Mouse (Mus musculus) heart, embryonic 14.5 days (tissue): ENCODE data around the gene Acadvl. TPM values are rescaled to one million over a fixed set of nuclear protein-coding genes. Genes with fewer than 3 reads are reported as not detected.

Source experiments
- ATAC-seq: fragments of 200-750 bp; cut with Nextera tagmentation; 2 replicates; pipeline ENCODE4 v1.8.0; 2017; ENCODE audit warnings: low read depth, moderate TSS enrichment; ENCODE audit not compliant: insufficient number of reproducible peaks, insufficient read depth, low FRiP score
- H3K27ac ChIP-seq, 2 experiments: fragments of 200-500 bp in 1 of 2; fragments of 300-500 bp in 1 of 2; sonication (generic) in 1 of 2; replicated peaks in 1 of 2; 2 replicates each; pipeline ENCODE4 v1.5.1; 2012 to 2014; ENCODE audit warnings: low read depth in 2 of 2, low read length in 2 of 2, control low read depth in 1 of 2, mild to moderate bottlenecking in 1 of 2, mixed read lengths in 1 of 2; ENCODE audit not compliant: control insufficient read depth in 1 of 2, insufficient read depth in 1 of 2
- H3K27me3 ChIP-seq: fragments of 300-500 bp; sonication (generic); 2 replicates; pipeline ENCODE4 v1.6.1; 2014; ENCODE audit warnings: mild to moderate bottlenecking, low read length, control low read depth; ENCODE audit not compliant: control insufficient read depth, insufficient read depth
- H3K36me3 ChIP-seq: fragments of 300-500 bp; sonication (generic); 2 replicates; pipeline ENCODE4 v1.6.1; 2014; ENCODE audit warnings: mild to moderate bottlenecking, control low read depth, low read length, mixed read lengths; ENCODE audit not compliant: control insufficient read depth, insufficient read depth
- H3K4me1 ChIP-seq, 2 experiments: fragments of 200-500 bp in 1 of 2; fragments of 300-500 bp in 1 of 2; sonication (generic) in 1 of 2; 2 replicates each; pipeline ENCODE4 v1.6.1; 2012 to 2014; ENCODE audit warnings: low read length in 2 of 2, control low read depth in 1 of 2, mixed read lengths in 1 of 2; ENCODE audit not compliant: control insufficient read depth in 2 of 2, insufficient read depth in 2 of 2
- H3K4me2 ChIP-seq: fragments of 300-500 bp; sonication (generic); 2 replicates; pipeline ENCODE4 v1.6.1; 2014; ENCODE audit warnings: mild to moderate bottlenecking, low read length
- H3K4me3 ChIP-seq, 2 experiments: fragments of 200-500 bp in 1 of 2; fragments of 300-500 bp in 1 of 2; sonication (generic) in 1 of 2; 2 replicates each; pipeline ENCODE4 v1.5.1; 2012 to 2014; ENCODE audit warnings: low read length in 2 of 2, mild to moderate bottlenecking in 2 of 2, control low read depth in 1 of 2, low read depth in 1 of 2, moderate library complexity in 1 of 2; ENCODE audit not compliant: control insufficient read depth in 1 of 2, insufficient read depth in 1 of 2
- H3K9ac ChIP-seq: fragments of 300-500 bp; sonication (generic); 2 replicates; pipeline ENCODE4 v1.6.1; 2014; ENCODE audit warnings: mild to moderate bottlenecking, low read length
- H3K9me3 ChIP-seq: fragments of 300-500 bp; sonication (generic); 2 replicates; pipeline ENCODE4 v1.6.1; 2016; ENCODE audit warnings: low read length, control low read depth; ENCODE audit not compliant: control insufficient read depth
- WGBS: fragments of 180-500 bp; shearing (Covaris S2); extraction: QIAGEN DNeasy Blood & Tissue Kit; methylation state at CpG from one replicate; pipeline ENCODE4 v1.1.7; 2014; 5-methylcytosine and 5-hydroxymethylcytosine counted together
- microRNA counts: library from miRNA; unstranded; fragments of <30 nt; microRNA quantifications from one replicate; lab custom pipeline; 2016
- microRNA-seq: library from miRNA; unstranded; fragments of <30 nt; microRNA quantifications from one replicate; pipeline ENCODE4, GENCODE M21; 2016
- polyA plus RNA-seq: library from polyadenylated mRNA; unstranded; fragments of >200 nt; fragmentation: Nextera tagmentation; extraction: Ambion mirVana; gene quantifications from 2 replicates; pipeline ENCODE4 v1.2.1, GENCODE M21; 2014

The Acadvl gene
- polyA plus RNA-seq, 1 experiment from 2014 or later: 185 TPM

DNA sequence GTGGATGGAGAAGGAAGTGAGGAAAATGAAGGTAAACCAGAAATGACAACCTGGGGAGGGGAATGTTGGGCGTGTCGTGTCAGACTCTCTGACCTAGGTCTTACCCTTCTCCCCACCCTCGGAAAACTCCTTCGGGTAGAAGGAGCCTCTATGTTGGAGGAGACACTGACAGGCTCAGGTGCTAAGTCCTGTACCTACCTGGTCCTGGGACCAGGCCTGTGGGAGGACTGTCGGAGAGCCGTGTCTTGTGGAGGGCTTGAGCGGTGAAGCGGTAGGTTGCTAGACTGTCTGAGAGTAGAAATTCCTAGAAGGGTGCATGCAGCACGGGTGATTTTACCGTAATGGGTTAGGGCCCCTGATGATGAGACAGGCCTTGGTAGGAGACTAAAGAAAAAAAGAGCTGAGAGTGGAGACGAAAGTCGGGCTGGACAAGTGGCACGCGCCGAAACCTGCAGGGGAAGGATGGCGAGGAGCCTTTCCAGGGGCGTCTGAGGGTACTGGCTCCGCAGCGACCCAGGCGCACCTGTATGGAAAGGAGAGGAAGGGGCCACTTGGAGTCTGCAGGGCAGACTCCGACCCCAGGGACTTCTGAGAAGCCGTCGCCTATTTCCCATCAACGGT is 50.5 kb downstream of the Acadvl start, which contains the start of gene Cldn7:
Cldn7 (plus strand) TSS at position 130 of the 621 bp plus-strand sequence.
- peaks cover 63% of the 10 kb centered on the region for H3K27me3 ChIP-seq
- H3K9ac ChIP-seq: 0 out of 2 replicates have a peak within 1 kb of the TSS, but pooled peaks have one; percentile 1
- no peak for ATAC-seq
- 9% methylated on average over 24 of the region's 24 CpGs for WGBS
- peaks cover 18% of the 10 kb centered on the region for H3K36me3 ChIP-seq
- peak within 1 kb of the TSS; percentile 84 for H3K4me2 ChIP-seq
- no peaks in the 10 kb centered on the region for H3K9me3 ChIP-seq
- no peak within 1 kb of the TSS for H3K27ac ChIP-seq
- peaks cover 4 to 14% of the 10 kb centered on the region in 2 experiments; a peak in 3 of 4 replicates for H3K4me1 ChIP-seq
- H3K4me3 ChIP-seq: peak within 1 kb of the TSS in 1 of 2 experiments; percentile 44; a peak in 2 of 4 replicates

DNA sequence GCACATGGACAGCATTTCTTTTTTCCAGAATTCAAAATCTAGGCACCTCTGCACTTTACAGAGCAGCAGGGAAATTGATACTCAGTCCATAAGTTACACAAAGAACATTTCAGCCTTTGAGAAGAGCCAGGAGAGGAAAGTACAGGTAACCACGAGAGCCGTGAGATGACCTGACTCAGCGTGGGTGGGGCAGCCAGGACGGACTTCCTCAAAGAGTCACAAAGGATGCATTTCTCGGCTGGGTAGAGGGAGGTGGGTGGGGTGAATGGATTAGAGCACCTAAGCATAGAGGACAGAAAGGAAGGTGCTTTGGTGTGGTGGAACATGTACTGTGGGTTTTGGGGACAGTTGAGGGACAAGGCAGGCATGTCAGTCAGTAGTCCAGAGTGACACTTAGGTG is 53.4 kb downstream of the Acadvl start:
- Histone ChIP-seq H3K36me3 (no peaks in the 10 kb centered on the region), H3K9ac (no peak overlapping the region), H3K4me1 (peaks cover 2 to 12% of the 10 kb centered on the region in 2 experiments; a peak in 3 of 4 replicates), H3K4me3 (no peak overlapping the region), H3K27me3 (peaks cover 61% of the 10 kb centered on the region), H3K4me2 (no peak overlapping the region), H3K9me3 (no peaks in the 10 kb centered on the region), H3K27ac (no peak overlapping the region)
- 38% methylated on average over 5 of the region's 5 CpGs for WGBS
- no peak for ATAC-seq

DNA sequence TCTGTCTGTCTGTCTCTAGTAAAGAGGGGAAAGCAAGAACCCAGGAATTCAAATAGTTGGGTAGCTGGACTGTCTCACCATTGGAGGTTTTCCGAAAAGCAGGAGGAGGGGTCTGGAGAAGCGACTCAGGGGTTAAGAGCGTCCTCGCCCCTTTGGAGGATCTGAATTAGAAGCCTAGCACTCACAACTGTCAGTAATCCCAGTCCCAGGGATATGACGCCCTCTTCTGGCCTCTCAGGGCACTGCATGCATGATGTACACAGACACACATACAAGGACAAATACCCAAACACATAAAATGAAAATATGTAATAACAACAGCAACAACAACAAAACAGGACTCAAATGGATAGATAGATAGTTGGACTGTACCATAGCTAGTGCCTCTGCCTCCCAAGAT is 54.6 kb downstream of the Acadvl start:
- Histone ChIP-seq H3K4me3 (no peak overlapping the region), H3K4me2 (no peak overlapping the region), H3K9me3 (no peaks in the 10 kb centered on the region), H3K36me3 (no peaks in the 10 kb centered on the region), H3K27me3 (peaks cover 49% of the 10 kb centered on the region), H3K9ac (no peak overlapping the region), H3K27ac (no peak overlapping the region), H3K4me1 (peaks cover 0 to 4% of the 10 kb centered on the region in 2 experiments; a peak in 2 of 4 replicates)
- WGBS: 21% methylated on average over 5 of the region's 5 CpGs
- no peak for ATAC-seq

MicroRNA genes within 50 kb of the gene (microRNA counts, 519-probe panel; counts per million panel counts)
- 322 counts per million, percentile 70 among the panel's probes with 10 or more counts for microRNA mmu-miR-324-3p (lab: Ali Mortazavi, UCI)
- 5,396 counts per million, percentile 84 among the panel's probes with 10 or more counts for microRNA mmu-miR-324-5p (lab: Ali Mortazavi, UCI)

Small RNAs within 50 kb of the gene (microRNA-seq; reads per million reads assigned to microRNA genes)
- gene Gm44349 (not detected), gene Mir324 (3,716 reads per million, percentile 89 among the genes with 10 or more reads in this experiment)

Other genes with a start within 250 kb of the Acadvl start
- gene Zbtb4, start 249.5 kb downstream of the Acadvl start, polyA plus RNA-seq: 3.7 TPM in 2 replicates
- gene Chrnb1, start 219.5 kb downstream of the Acadvl start, polyA plus RNA-seq: 5.5 and 5.8 TPM in 2 replicates
- gene Fgf11, start 213.6 kb downstream of the Acadvl start, polyA plus RNA-seq: 2.0 and 2.1 TPM in 2 replicates
- 1.7 and 1.8 TPM in 2 replicates for gene Tmem102, start 209.8 kb downstream of the Acadvl start, polyA plus RNA-seq
- gene Gm39566, start 200.1 kb downstream of the Acadvl start, polyA plus RNA-seq: not detected in 2 replicates
- gene Spem2, start 196.9 kb downstream of the Acadvl start, polyA plus RNA-seq: not detected in 2 replicates
- gene Spem1, start 193.2 kb downstream of the Acadvl start, polyA plus RNA-seq: not detected in 2 replicates
- gene Nlgn2, start 177.6 kb downstream of the Acadvl start, polyA plus RNA-seq: 2.4 and 2.6 TPM in 2 replicates
- 340 and 379 TPM in 2 replicates for gene Tmem256, start 176.9 kb downstream of the Acadvl start, polyA plus RNA-seq
- 66.5 and 75.8 TPM in 2 replicates for gene Plscr3, start 169.0 kb downstream of the Acadvl start, polyA plus RNA-seq
- gene Tnk1, start 156.7 kb downstream of the Acadvl start, polyA plus RNA-seq: 0.15 TPM in 1 of 2 replicates, not detected in the other
- gene Tmem95, start 137.4 kb downstream of the Acadvl start, polyA plus RNA-seq: not detected in 2 replicates
- 2.6 and 2.8 TPM in 2 replicates for gene Kctd11, start 134.0 kb downstream of the Acadvl start, polyA plus RNA-seq
- 3.6 and 3.8 TPM in 2 replicates for gene Acap1, start 119.9 kb downstream of the Acadvl start, polyA plus RNA-seq
- gene 2810408A11Rik, start 114.4 kb downstream of the Acadvl start, polyA plus RNA-seq: 4.5 and 5.1 TPM in 2 replicates
- 7.5 and 11.1 TPM in 2 replicates for gene Neurl4, start 114.3 kb downstream of the Acadvl start, polyA plus RNA-seq
- gene Gps2, start 101.5 kb downstream of the Acadvl start, polyA plus RNA-seq: 45.2 and 46.8 TPM in 2 replicates
- gene Eif5a, start 93.5 kb downstream of the Acadvl start, polyA plus RNA-seq: 1,047 and 1,081 TPM in 2 replicates
- gene Ybx2, start 79.6 kb downstream of the Acadvl start, polyA plus RNA-seq: 6.6 and 7.3 TPM in 2 replicates
- gene Slc2a4, start 67.2 kb downstream of the Acadvl start, polyA plus RNA-seq: 27.6 and 28.5 TPM in 2 replicates
- 1.2 and 2.4 TPM in 2 replicates for gene Cldn7, start 50.6 kb downstream of the Acadvl start, polyA plus RNA-seq
- 22.3 and 26.0 TPM in 2 replicates for gene Ctdnep1, start 34.3 kb downstream of the Acadvl start, polyA plus RNA-seq
- gene Elp5, start 32.9 kb downstream of the Acadvl start, polyA plus RNA-seq: 107 and 114 TPM in 2 replicates
- gene Gabarap, start 24.3 kb downstream of the Acadvl start, polyA plus RNA-seq: 454 and 540 TPM in 2 replicates
- 22.2 and 27.5 TPM in 2 replicates for gene Phf23, start 19.6 kb downstream of the Acadvl start, polyA plus RNA-seq
- 15.0 and 16.6 TPM in 2 replicates for gene Dvl2, start 14.8 kb downstream of the Acadvl start, polyA plus RNA-seq
- 3.4 and 6.0 TPM in 2 replicates for gene Dlg4, start 1.5 kb upstream of the Acadvl start, polyA plus RNA-seq
- gene Asgr1, start 38.7 kb upstream of the Acadvl start, polyA plus RNA-seq: not detected in 2 replicates
- not detected in 2 replicates for gene Asgr2, start 77.2 kb upstream of the Acadvl start, polyA plus RNA-seq
- gene Mgl2, start 114.9 kb upstream of the Acadvl start, polyA plus RNA-seq: 0.16 and 0.20 TPM in 2 replicates
- gene Clec10a, start 140.8 kb upstream of the Acadvl start, polyA plus RNA-seq: 0.36 TPM in 2 replicates
- gene Slc16a11, start 197.3 kb upstream of the Acadvl start, polyA plus RNA-seq: 0.16 and 0.18 TPM in 2 replicates
- 4.9 and 6.4 TPM in 2 replicates for gene Slc16a13, start 205.7 kb upstream of the Acadvl start, polyA plus RNA-seq
- 18.7 and 22.4 TPM in 2 replicates for gene Bcl6b, start 214.4 kb upstream of the Acadvl start, polyA plus RNA-seq
- 139 and 143 TPM in 2 replicates for gene 0610010K14Rik, start 222.5 kb upstream of the Acadvl start, polyA plus RNA-seq
- gene Gm21988, start 224.4 kb upstream of the Acadvl start, polyA plus RNA-seq: 10.1 and 12.2 TPM in 2 replicates
- gene Rnasek, start 224.4 kb upstream of the Acadvl start, polyA plus RNA-seq: 219 and 240 TPM in 2 replicates
- 3.0 TPM in 2 replicates for gene Alox12, start 239.9 kb upstream of the Acadvl start, polyA plus RNA-seq